Mouse (Mus musculus) retina, embryonic 14.5 days (tissue): ENCODE results near the gene Nup93.

Experiments
- DNase-seq: peaks from one replicate; pipeline ENCODE4 v3.0.0-alpha.2; 2015; ENCODE audit warnings: low spot score

The Nup93 gene

GRCm38 (mm10) chr8:94363906-94364305, 149.5 kb downstream of the Nup93 start:
- no peak for DNase-seq

GRCm38 (mm10) chr8:94364686-94365312, 150.4 kb downstream of the Nup93 start:
- no peak for DNase-seq

GRCm38 (mm10) chr8:94365410-94365981, 151.1 kb downstream of the Nup93 start:
- DNase-seq = no peak
